In genomic region chr10:12489551-12490177, GRCm38 (mm10) we compare ENCODE assay signal across 16 mouse cellular contexts.
DNase-seq lines count a peak whose midpoint lies in the region; ATAC-seq and TF ChIP-seq lines count a peak whose summit lies in the region.
"Had no signal": no experiment of that assay in that cellular context is flagged by ENCODE, and none has a peak within 500 bp of the region (broad histone marks: within the 10 kb centered on the region; RNA-seq: fewer than 3 reads in every experiment).

No protein-coding gene starts in this region.

- no peaks in the 10 kb centered on the region for H3K9me3 ChIP-seq in heart, embryonic 11.5 days (replicated peaks; ENCODE audit: control insufficient read depth, low read length)
- no peaks in the 10 kb centered on the region for H3K9me3 ChIP-seq in E14TG2a.4 (ENCODE audit: low read length)
- no peaks in the 10 kb centered on the region for H3K9me3 ChIP-seq in hindbrain, embryonic 16.5 days (ENCODE audit: control insufficient read depth, low read length)
- H3K9me3 ChIP-seq: embryonic facial prominence, embryonic 13.5 days had no signal

- H3K4me3 ChIP-seq in heart, embryonic 11.5 days (ENCODE audit: low read depth, low read length), result no peak overlapping the region
- peak overlapping the region; percentile 17; the same call in 1 of the 2 replicates for H3K4me3 ChIP-seq in E14TG2a.4 (replicated peaks; ENCODE audit: low read length)
- no peak overlapping the region for H3K4me3 ChIP-seq in hindbrain, embryonic 16.5 days (ENCODE audit: low read length)
- H3K4me3 ChIP-seq in left cerebral cortex, adult 2 months, result no peak overlapping the region
- H3K4me3 ChIP-seq: embryonic facial prominence, embryonic 13.5 days had no signal

- ATAC-seq in heart, embryonic 11.5 days (replicated peaks; ENCODE audit: insufficient number of reproducible peaks, low FRiP score, low TSS enrichment), result no peak
- peak; percentile 52; the same call in 1 of the 2 replicates for ATAC-seq in hindbrain, embryonic 16.5 days
- ATAC-seq: lung, postnatal 0 days had no signal

- no peaks in the 10 kb centered on the region for H3K27me3 ChIP-seq in heart, embryonic 11.5 days (ENCODE audit: control insufficient read depth, insufficient read depth, low read length)
- H3K27me3 ChIP-seq in E14TG2a.4 (ENCODE audit: insufficient read depth, low read length), result no peaks in the 10 kb centered on the region
- no peaks in the 10 kb centered on the region for H3K27me3 ChIP-seq in hindbrain, embryonic 16.5 days (replicated peaks; ENCODE audit: control insufficient read depth, insufficient read depth, low read length)
- H3K27me3 ChIP-seq: embryonic facial prominence, embryonic 13.5 days had no signal

- no peak for TF ChIP-seq CTCF in E14TG2a.4 (conservative IDR thresholded peaks at IDR 0.05; ENCODE audit: low read length)
- no peak for TF ChIP-seq CTCF in left cerebral cortex, adult 2 months (IDR thresholded peaks at IDR 0.05)

- no peaks in the 10 kb centered on the region for H3K36me3 ChIP-seq in heart, embryonic 11.5 days (ENCODE audit: control insufficient read depth, insufficient read depth, low read length)
- peaks cover 86% of the 10 kb centered on the region for H3K36me3 ChIP-seq in E14TG2a.4 (ENCODE audit: insufficient read depth, low read length)
- no peaks in the 10 kb centered on the region for H3K36me3 ChIP-seq in hindbrain, embryonic 16.5 days (ENCODE audit: control insufficient read depth, insufficient read depth, low read length)

- H3K4me2 ChIP-seq in heart, embryonic 11.5 days, result no peak overlapping the region
- H3K4me2 ChIP-seq in hindbrain, embryonic 16.5 days (ENCODE audit: low read length), result no peak overlapping the region
- H3K4me2 ChIP-seq: embryonic facial prominence, embryonic 13.5 days; liver, embryonic 11.5 days had no signal

- H3K4me1 ChIP-seq in heart, embryonic 11.5 days (ENCODE audit: control insufficient read depth, insufficient read depth, low read length), result no peaks in the 10 kb centered on the region
- peaks cover 55% of the 10 kb centered on the region for H3K4me1 ChIP-seq in E14TG2a.4 (replicated peaks; ENCODE audit: low read depth, low read length)
- no peaks in the 10 kb centered on the region; the same call in 1 of the 2 replicates for H3K4me1 ChIP-seq in hindbrain, embryonic 16.5 days (ENCODE audit: control insufficient read depth, insufficient read depth, low read depth, low read length)

- intact Hi-C loops in left cerebral cortex, adult 2 months (cut with DNase I), result no loop called here

- WGBS in heart, embryonic 11.5 days (ENCODE audit: insufficient replicate concordance), result 58% methylated on average over 4 of the region's 4 CpGs
- 40% methylated on average over 4 of the region's 4 CpGs for WGBS in hindbrain, embryonic 16.5 days

- peak; percentile 10 for DNase-seq in heart, postnatal 4 days
- DNase-seq in MEL-GATA-1-ER (ENCODE audit: extremely low read depth, low read depth), result peak; percentile 64
- DNase-seq in kidney, adult 11 months, result no peak
- DNase-seq in yolk sac, embryonic 10.5 days (ENCODE audit: low spot score), result no peak
- DNase-seq in left cerebral cortex, adult 2 months (ENCODE audit: extremely low spot score in 1 of 2, low spot score in 2 of 2), result no peak
- DNase-seq: cerebellum, postnatal 36 days; heart, adult 18-20 months; kidney, adult 2 months; spleen, adult 18-20 months had no signal

- H3K27ac ChIP-seq in heart, embryonic 11.5 days (ENCODE audit: low read depth, low read length), result no peak overlapping the region
- no peak overlapping the region for H3K27ac ChIP-seq in hindbrain, embryonic 16.5 days (ENCODE audit: low read depth, low read length)
- H3K27ac ChIP-seq in left cerebral cortex, adult 2 months, result no peak overlapping the region
- H3K27ac ChIP-seq: embryonic facial prominence, embryonic 13.5 days; stomach, postnatal 0 days had no signal

- H3K9ac ChIP-seq in heart, embryonic 11.5 days (ENCODE audit: low read depth, low read length), result no peak overlapping the region
- H3K9ac ChIP-seq in hindbrain, embryonic 16.5 days (ENCODE audit: low read depth, low read length), result no peak overlapping the region
- H3K9ac ChIP-seq: embryonic facial prominence, embryonic 13.5 days had no signal

Comparison
In these comparisons a context has a peak if more than half of its experiments do, and no peak if none do; other contexts are left out.
1. DNase-seq: peak in heart, postnatal 4 days (single experiment) and MEL-GATA-1-ER (single experiment); none in kidney, adult 11 months (single experiment), yolk sac, embryonic 10.5 days (single experiment) and left cerebral cortex, adult 2 months (0 of 2).